Mouse (Mus musculus): ENCODE data around the gene Mpp3. TPM values are rescaled to one million over a fixed set of nuclear protein-coding genes. Genes with fewer than 3 reads are reported as not detected.

Gene Mpp3
- polyA plus RNA-seq, 1 experiment from 2014 or later: 0.76 TPM

- H3K4me3 ChIP-seq (ENCODE audit: low read depth, low read length): no peak overlapping the region
- no peaks in the 10 kb centered on the region for H3K36me3 ChIP-seq (ENCODE audit: control insufficient read depth, insufficient read depth)
- H3K27me3 ChIP-seq (ENCODE audit: control insufficient read depth, insufficient read depth, low read depth, low read length): no peaks in the 10 kb centered on the region
- no peak for ATAC-seq (ENCODE audit: low read depth)
- H3K27ac ChIP-seq (ENCODE audit: low read length): no peak overlapping the region
- no peak overlapping the region for H3K9ac ChIP-seq (ENCODE audit: low read depth, low read length)
- H3K4me1 ChIP-seq (ENCODE audit: control insufficient read depth, low read depth, low read length): no peaks in the 10 kb centered on the region
- H3K4me2 ChIP-seq (ENCODE audit: low read depth, low read length): no peak overlapping the region
- H3K9me3 ChIP-seq (replicated peaks; ENCODE audit: control insufficient read depth, low read length): no peaks in the 10 kb centered on the region
- 75% methylated on average over 13 of the region's 13 CpGs for WGBS (ENCODE audit: insufficient replicate concordance)
Measured at GRCm38 (mm10) chr11:102010140-102010539, 18.1 kb downstream of the Mpp3 start.

DNA sequence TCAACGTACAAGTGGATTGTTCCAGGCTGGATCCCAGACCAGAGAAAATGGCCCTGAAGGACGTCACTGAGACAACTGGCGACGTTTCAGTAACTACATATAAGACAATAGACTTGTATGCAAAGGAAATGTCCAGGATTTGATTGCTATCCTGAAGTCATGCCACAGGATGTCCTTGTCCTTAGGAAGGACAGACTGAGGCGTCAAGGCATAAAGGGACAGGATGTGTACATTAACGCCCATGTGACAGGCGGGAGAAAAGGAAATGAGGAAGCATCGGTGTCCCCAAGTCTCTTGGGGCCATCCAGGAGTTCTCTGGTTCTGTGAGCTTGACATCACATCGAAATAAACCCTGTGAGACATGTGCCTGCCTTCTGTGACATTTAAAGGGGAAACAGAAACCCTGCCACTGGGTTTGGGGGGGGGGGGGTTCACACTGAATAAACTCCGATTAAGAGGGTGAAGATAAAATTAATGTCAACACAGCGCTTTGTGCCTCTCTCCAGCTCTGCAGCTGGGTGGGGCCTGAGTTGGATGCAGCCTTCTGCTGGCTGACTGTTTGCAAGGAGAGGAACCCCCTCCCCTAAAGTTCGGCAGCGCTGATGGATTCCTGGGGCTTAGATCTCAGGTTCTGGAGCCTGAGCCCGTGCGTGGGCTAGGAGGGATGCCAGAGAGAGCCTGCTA lies 19.2 kb downstream of the Mpp3 start:
- H3K27ac ChIP-seq (ENCODE audit: low read length): no peak overlapping the region
- H3K4me3 ChIP-seq (ENCODE audit: low read depth, low read length): no peak overlapping the region
- H3K9me3 ChIP-seq (replicated peaks; ENCODE audit: control insufficient read depth, low read length): no peaks in the 10 kb centered on the region
- peak; percentile 11; the same call in 1 of the 2 replicates for ATAC-seq (ENCODE audit: low read depth)
- no peaks in the 10 kb centered on the region for H3K27me3 ChIP-seq (ENCODE audit: control insufficient read depth, insufficient read depth, low read depth, low read length)
- no peak overlapping the region for H3K4me2 ChIP-seq (ENCODE audit: low read depth, low read length)
- H3K4me1 ChIP-seq (ENCODE audit: control insufficient read depth, low read depth, low read length): no peaks in the 10 kb centered on the region
- no peak overlapping the region for H3K9ac ChIP-seq (ENCODE audit: low read depth, low read length)
- no peaks in the 10 kb centered on the region for H3K36me3 ChIP-seq (ENCODE audit: control insufficient read depth, insufficient read depth)
- WGBS (ENCODE audit: insufficient replicate concordance): 52% methylated on average over 15 of the region's 15 CpGs

DNA sequence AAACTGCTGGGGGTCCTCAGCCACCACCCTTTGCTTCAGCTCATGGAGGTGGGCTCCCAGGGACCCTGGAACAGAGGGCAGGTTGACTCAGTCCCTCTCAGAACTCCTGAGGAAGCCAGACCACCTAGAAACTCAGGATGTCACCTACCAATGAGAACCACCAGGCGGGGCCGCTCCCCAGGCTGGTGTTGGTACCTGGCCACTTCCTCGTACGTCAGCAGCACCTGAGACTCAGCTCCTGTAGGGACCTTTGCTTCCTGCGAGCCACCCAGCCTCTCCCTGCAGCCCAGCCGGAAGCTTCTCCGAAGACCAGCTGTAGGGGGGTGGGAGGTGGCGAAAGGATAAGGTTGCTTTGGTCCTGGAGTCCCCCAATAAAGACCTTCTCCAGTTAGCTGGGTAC lies 19.9 kb downstream of the Mpp3 start:
- no peak for ATAC-seq (ENCODE audit: low read depth)
- Histone ChIP-seq H3K36me3 (ENCODE audit: control insufficient read depth, insufficient read depth) (no peaks in the 10 kb centered on the region), H3K9me3 (replicated peaks; ENCODE audit: control insufficient read depth, low read length) (no peaks in the 10 kb centered on the region), H3K4me3 (ENCODE audit: low read depth, low read length) (no peak overlapping the region), H3K9ac (ENCODE audit: low read depth, low read length) (no peak overlapping the region), H3K4me2 (ENCODE audit: low read depth, low read length) (no peak overlapping the region), H3K27ac (ENCODE audit: low read length) (no peak overlapping the region), H3K27me3 (ENCODE audit: control insufficient read depth, insufficient read depth, low read depth, low read length) (no peaks in the 10 kb centered on the region), H3K4me1 (ENCODE audit: control insufficient read depth, low read depth, low read length) (no peaks in the 10 kb centered on the region)
- WGBS (ENCODE audit: insufficient replicate concordance): 71% methylated on average over 8 of the region's 8 CpGs

GRCm38 (mm10) chr11:102006688-102007087 lies 21.6 kb downstream of the Mpp3 start:
- no peaks in the 10 kb centered on the region for H3K4me1 ChIP-seq (ENCODE audit: control insufficient read depth, low read depth, low read length)
- H3K4me3 ChIP-seq (ENCODE audit: low read depth, low read length): no peak overlapping the region
- H3K27me3 ChIP-seq (ENCODE audit: control insufficient read depth, insufficient read depth, low read depth, low read length): no peaks in the 10 kb centered on the region
- no peak overlapping the region for H3K4me2 ChIP-seq (ENCODE audit: low read depth, low read length)
- 72% methylated on average over 5 of the region's 5 CpGs for WGBS (ENCODE audit: insufficient replicate concordance)
- H3K36me3 ChIP-seq (ENCODE audit: control insufficient read depth, insufficient read depth): no peaks in the 10 kb centered on the region
- no peak for ATAC-seq (ENCODE audit: low read depth)
- H3K27ac ChIP-seq (ENCODE audit: low read length): no peak overlapping the region
- H3K9me3 ChIP-seq (replicated peaks; ENCODE audit: control insufficient read depth, low read length): no peaks in the 10 kb centered on the region
- no peak overlapping the region for H3K9ac ChIP-seq (ENCODE audit: low read depth, low read length)

- no peak overlapping the region for H3K4me2 ChIP-seq (ENCODE audit: low read depth, low read length)
- WGBS (ENCODE audit: insufficient replicate concordance): 68% methylated on average over 9 of the region's 9 CpGs
- no peak overlapping the region for H3K9ac ChIP-seq (ENCODE audit: low read depth, low read length)
- ATAC-seq (ENCODE audit: low read depth): no peak; the same call in 1 of the 2 replicates
- no peaks in the 10 kb centered on the region for H3K36me3 ChIP-seq (ENCODE audit: control insufficient read depth, insufficient read depth)
- no peak overlapping the region for H3K4me3 ChIP-seq (ENCODE audit: low read depth, low read length)
- no peaks in the 10 kb centered on the region for H3K9me3 ChIP-seq (replicated peaks; ENCODE audit: control insufficient read depth, low read length)
- H3K27me3 ChIP-seq (ENCODE audit: control insufficient read depth, insufficient read depth, low read depth, low read length): no peaks in the 10 kb centered on the region
- no peaks in the 10 kb centered on the region for H3K4me1 ChIP-seq (ENCODE audit: control insufficient read depth, low read depth, low read length)
- no peak overlapping the region for H3K27ac ChIP-seq (ENCODE audit: low read length)
Measured at GRCm38 (mm10) chr11:102006271-102006670, 22.0 kb downstream of the Mpp3 start.

DNA sequence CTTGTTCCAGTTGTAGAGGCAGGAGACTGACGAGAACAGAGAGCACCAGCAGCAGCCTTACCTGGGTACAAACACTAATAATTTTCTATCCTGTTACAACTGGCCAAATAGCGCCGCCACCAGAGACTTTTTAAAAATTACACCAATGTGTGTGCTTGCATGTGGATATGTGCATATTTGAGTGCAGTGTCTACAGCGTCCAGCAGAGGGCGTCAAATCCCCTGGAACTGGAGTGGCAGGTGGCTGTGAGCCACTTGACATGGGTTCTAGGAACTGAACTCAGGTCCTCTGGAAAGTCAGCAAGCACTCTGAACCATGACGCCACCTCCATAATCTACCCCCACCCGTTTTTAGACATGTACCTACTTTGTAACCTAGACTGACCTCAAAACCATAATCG lies 24.0 kb downstream of the Mpp3 start:
- no peaks in the 10 kb centered on the region for H3K27me3 ChIP-seq (ENCODE audit: control insufficient read depth, insufficient read depth, low read depth, low read length)
- H3K9ac ChIP-seq (ENCODE audit: low read depth, low read length): no peak overlapping the region
- no peak overlapping the region for H3K4me3 ChIP-seq (ENCODE audit: low read depth, low read length)
- H3K4me1 ChIP-seq (ENCODE audit: control insufficient read depth, low read depth, low read length): no peaks in the 10 kb centered on the region
- no peak for ATAC-seq (ENCODE audit: low read depth)
- H3K27ac ChIP-seq (ENCODE audit: low read length): no peak overlapping the region
- H3K4me2 ChIP-seq (ENCODE audit: low read depth, low read length): no peak overlapping the region
- 70% methylated on average over 8 of the region's 8 CpGs for WGBS (ENCODE audit: insufficient replicate concordance)
- no peaks in the 10 kb centered on the region for H3K9me3 ChIP-seq (replicated peaks; ENCODE audit: control insufficient read depth, low read length)
- H3K36me3 ChIP-seq (ENCODE audit: control insufficient read depth, insufficient read depth): no peaks in the 10 kb centered on the region

GRCm38 (mm10) chr11:101999466-101999865 lies 28.8 kb downstream of the Mpp3 start:
- 47% methylated on average over 4 of the region's 4 CpGs for WGBS (ENCODE audit: insufficient replicate concordance)
- no peak overlapping the region for H3K4me2 ChIP-seq (ENCODE audit: low read depth, low read length)
- H3K27me3 ChIP-seq (ENCODE audit: control insufficient read depth, insufficient read depth, low read depth, low read length): no peaks in the 10 kb centered on the region
- no peaks in the 10 kb centered on the region for H3K36me3 ChIP-seq (ENCODE audit: control insufficient read depth, insufficient read depth)
- no peak overlapping the region for H3K9ac ChIP-seq (ENCODE audit: low read depth, low read length)
- no peak for ATAC-seq (ENCODE audit: low read depth)
- peaks cover 3% of the 10 kb centered on the region; the same call in 1 of the 2 replicates for H3K4me1 ChIP-seq (ENCODE audit: control insufficient read depth, low read depth, low read length)
- no peaks in the 10 kb centered on the region for H3K9me3 ChIP-seq (replicated peaks; ENCODE audit: control insufficient read depth, low read length)
- no peak overlapping the region for H3K27ac ChIP-seq (ENCODE audit: low read length)
- H3K4me3 ChIP-seq (ENCODE audit: low read depth, low read length): no peak overlapping the region

DNA sequence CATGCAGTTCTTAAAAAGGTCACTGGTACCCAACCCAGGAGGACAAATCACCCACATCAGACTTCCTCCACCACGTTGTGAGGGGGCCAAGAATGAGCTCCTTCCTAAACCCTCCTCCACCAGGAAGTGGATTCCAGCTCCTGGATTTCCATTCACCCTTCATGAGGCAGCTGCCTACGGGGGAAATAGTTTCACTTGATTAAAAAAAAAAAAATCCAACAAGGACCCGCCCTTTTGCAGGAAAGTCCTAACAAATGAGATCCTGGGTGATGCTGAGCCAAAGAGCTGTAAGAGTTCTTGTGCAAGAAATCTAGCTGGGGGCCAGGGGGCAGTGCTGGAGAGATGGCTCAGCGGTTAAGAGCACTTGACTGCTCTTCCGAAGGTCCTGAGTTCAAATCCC lies 30.0 kb downstream of the Mpp3 start:
- 37% methylated on average over 5 of the region's 5 CpGs for WGBS (ENCODE audit: insufficient replicate concordance)
- no peak for ATAC-seq (ENCODE audit: low read depth)
- no peaks in the 10 kb centered on the region for H3K27me3 ChIP-seq (ENCODE audit: control insufficient read depth, insufficient read depth, low read depth, low read length)
- H3K9me3 ChIP-seq (replicated peaks; ENCODE audit: control insufficient read depth, low read length): no peaks in the 10 kb centered on the region
- no peak overlapping the region for H3K4me3 ChIP-seq (ENCODE audit: low read depth, low read length)
- H3K4me2 ChIP-seq (ENCODE audit: low read depth, low read length): no peak overlapping the region
- H3K9ac ChIP-seq (ENCODE audit: low read depth, low read length): no peak overlapping the region
- no peak overlapping the region for H3K27ac ChIP-seq (ENCODE audit: low read length)
- peaks cover 12% of the 10 kb centered on the region for H3K4me1 ChIP-seq (ENCODE audit: control insufficient read depth, low read depth, low read length)
- H3K36me3 ChIP-seq (ENCODE audit: control insufficient read depth, insufficient read depth): no peaks in the 10 kb centered on the region

DNA sequence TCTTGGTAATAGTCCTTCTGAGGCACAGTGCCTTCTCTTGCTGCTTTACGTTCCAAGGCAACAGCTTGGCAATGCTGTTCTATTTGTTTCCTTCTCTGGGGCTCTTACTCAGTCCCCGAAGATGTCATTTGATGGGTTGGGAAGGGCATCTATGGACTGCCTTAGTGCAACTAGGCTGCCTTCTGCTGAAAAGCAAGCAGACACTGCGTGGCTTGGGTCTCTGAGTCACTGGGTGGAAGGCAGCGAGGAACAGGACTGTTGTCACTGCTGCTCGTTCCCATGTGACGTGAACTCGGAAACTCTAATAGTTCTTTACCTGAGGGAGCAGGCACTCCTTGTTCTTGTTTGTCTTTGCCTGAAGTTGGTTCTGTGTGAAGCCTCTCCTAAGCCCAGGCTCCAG lies 32.3 kb downstream of the Mpp3 start:
- Histone ChIP-seq H3K4me2 (ENCODE audit: low read depth, low read length) (no peak overlapping the region), H3K4me1 (ENCODE audit: control insufficient read depth, low read depth, low read length) (peaks cover 14% of the 10 kb centered on the region), H3K27me3 (ENCODE audit: control insufficient read depth, insufficient read depth, low read depth, low read length) (no peaks in the 10 kb centered on the region), H3K4me3 (ENCODE audit: low read depth, low read length) (no peak overlapping the region), H3K27ac (ENCODE audit: low read length) (no peak overlapping the region), H3K9me3 (replicated peaks; ENCODE audit: control insufficient read depth, low read length) (no peaks in the 10 kb centered on the region), H3K36me3 (ENCODE audit: control insufficient read depth, insufficient read depth) (no peaks in the 10 kb centered on the region), H3K9ac (ENCODE audit: low read depth, low read length) (no peak overlapping the region)
- 82% methylated on average over 7 of the region's 7 CpGs for WGBS (ENCODE audit: insufficient replicate concordance)
- no peak for ATAC-seq (ENCODE audit: low read depth)

Data from liver, embryonic 16.5 days (tissue).